Mouse (Mus musculus) heart, postnatal 14 days (tissue): ENCODE data around the gene Fam196b. TPM values are rescaled to one million over a fixed set of nuclear protein-coding genes. Genes with fewer than 3 reads are reported as not detected.

Experiments
- total RNA-seq, 2 experiments: library from RNA; stranded (reverse); gene quantifications; 2 replicates each; pipeline ENCODE4 v1.2.3; 2021

The Fam196b gene
- total RNA-seq, 2 experiments from 2014 or later = not detected

Other genes with a start within 250 kb of the Fam196b start
- gene 4930469K13Rik, start 216.3 kb upstream of the Fam196b start, total RNA-seq = not detected
- gene Foxi1, start 106.7 kb upstream of the Fam196b start, total RNA-seq = not detected